Mouse (Mus musculus) ES-Bruce4 (cell line): ENCODE measurements around the gene Sec22a.

Source experiments
- CTCF ChIP-seq: IDR thresholded peaks from one replicate; pipeline ENCODE4 v1.8.1; 2011; ENCODE audit warnings: low read depth, low read length
- EP300 ChIP-seq: IDR thresholded peaks from 2 replicates; pipeline ENCODE4 v1.6.1; 2011; ENCODE audit warnings: low read depth, low read length; ENCODE audit not compliant: insufficient read depth
- POLR2A ChIP-seq: IDR thresholded peaks from one replicate; pipeline ENCODE4 v1.8.1; 2011; ENCODE audit warnings: low read length; ENCODE audit not compliant: insufficient read depth

DNA sequence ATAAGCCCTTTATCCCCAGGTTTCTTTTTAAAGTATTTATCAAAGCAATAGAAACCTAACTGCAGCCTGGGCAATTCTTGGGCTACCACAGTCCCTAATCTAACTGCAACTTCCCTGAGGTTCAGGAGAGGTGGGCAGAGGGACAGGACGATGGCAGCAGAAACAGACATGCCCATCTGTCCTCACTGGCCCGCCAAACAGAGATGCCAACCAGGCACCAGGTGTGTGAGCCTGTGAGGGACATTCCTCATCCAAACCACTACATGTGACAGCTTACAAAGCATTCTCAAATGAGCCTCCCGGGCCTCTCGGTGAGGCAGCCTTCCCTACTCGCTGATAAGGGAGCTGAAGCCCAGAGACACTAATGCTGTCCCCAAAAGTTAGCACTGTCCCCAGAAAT, 76.5 kb downstream of the Sec22a start:
- TF ChIP-seq EP300 (no peak), CTCF (no peak), POLR2A (no peak)
